7 mouse cellular contexts compared by ENCODE assay signal in genomic region chr1:132317413-132317812, GRCm38 (mm10). TPM values are rescaled to one million over a fixed set of nuclear protein-coding genes. Genes with fewer than 3 reads are reported as not detected.
DNase-seq lines count a peak whose midpoint lies in the region; ATAC-seq lines count a peak whose summit lies in the region.

No protein-coding gene starts in this region.

- H3K9me3 ChIP-seq in hindbrain, embryonic 16.5 days (ENCODE audit: control insufficient read depth, low read length) = no peaks in the 10 kb centered on the region
- no peaks in the 10 kb centered on the region for H3K9me3 ChIP-seq in lung, embryonic 16.5 days (ENCODE audit: control insufficient read depth, low read length)

- H3K4me1 ChIP-seq in hindbrain, embryonic 16.5 days (ENCODE audit: control insufficient read depth, insufficient read depth, low read depth, low read length) = peaks cover 39% of the 10 kb centered on the region
- H3K4me1 ChIP-seq in lung, embryonic 16.5 days (replicated peaks; ENCODE audit: control insufficient read depth, insufficient read depth, low read length) = peaks cover 30% of the 10 kb centered on the region

- no peaks in the 10 kb centered on the region for H3K27me3 ChIP-seq in hindbrain, embryonic 16.5 days (replicated peaks; ENCODE audit: control insufficient read depth, insufficient read depth, low read length)
- no peaks in the 10 kb centered on the region for H3K27me3 ChIP-seq in lung, embryonic 16.5 days (ENCODE audit: control insufficient read depth, insufficient read depth, low read depth, low read length)

- no peaks in the 10 kb centered on the region for H3K36me3 ChIP-seq in hindbrain, embryonic 16.5 days (ENCODE audit: control insufficient read depth, insufficient read depth, low read length)
- H3K36me3 ChIP-seq in lung, embryonic 16.5 days (ENCODE audit: control insufficient read depth, insufficient read depth, low read length) = no peaks in the 10 kb centered on the region

- peak overlapping the region; percentile 21 for H3K27ac ChIP-seq in hindbrain, embryonic 16.5 days (ENCODE audit: low read depth, low read length)
- H3K27ac ChIP-seq in lung, embryonic 16.5 days (ENCODE audit: low read length) = peak overlapping the region; percentile 81

- 25% methylated on average over 4 of the region's 4 CpGs for WGBS in hindbrain, embryonic 16.5 days
- 34% methylated on average over 4 of the region's 4 CpGs for WGBS in lung, embryonic 16.5 days

- H3K4me3 ChIP-seq in hindbrain, embryonic 16.5 days (ENCODE audit: low read length) = peak overlapping the region; percentile 63
- H3K4me3 ChIP-seq in lung, embryonic 16.5 days (ENCODE audit: low read length) = peak overlapping the region; percentile 56

- peak; percentile 37 for DNase-seq in A20 (ENCODE audit: low read depth, low spot score)
- peak; percentile 82 for DNase-seq in adipocyte (ENCODE audit: low spot score)
- DNase-seq in right cerebral cortex, postnatal 25 days = no peak
- DNase-seq in c-Kit-positive CD71-positive TER-119-positive erythroid progenitor cells, embryonic 14.5 days (ENCODE audit: low spot score) = no peak

- ATAC-seq in hindbrain, embryonic 16.5 days = no peak
- ATAC-seq in lung, embryonic 16.5 days (ENCODE audit: low read depth) = peak; percentile 42
- ATAC-seq in frontal cortex, adult (ENCODE audit: low TSS enrichment) = no peak

- peak overlapping the region; percentile 93 for H3K4me2 ChIP-seq in hindbrain, embryonic 16.5 days (ENCODE audit: low read length)
- H3K4me2 ChIP-seq in lung, embryonic 16.5 days (ENCODE audit: low read depth, low read length) = peak overlapping the region; percentile 66

- no peak overlapping the region; the same call in 1 of the 2 replicates for H3K9ac ChIP-seq in hindbrain, embryonic 16.5 days (ENCODE audit: low read depth, low read length)
- peak overlapping the region; percentile 32; the same call in 1 of the 2 replicates for H3K9ac ChIP-seq in lung, embryonic 16.5 days (ENCODE audit: low read length)

RNA-seq across cellular contexts. Expression of gene Nuak2, which starts 1.5 kb away (rescaled TPM):
- 11.1 and 12.8 TPM in 2 replicates for polyA plus RNA-seq in hindbrain, embryonic 16.5 days (2015; fragmentation: Nextera tagmentation; extraction: Ambion mirVana)
- 23.4 TPM in 2 replicates for polyA plus RNA-seq in lung, embryonic 16.5 days (2015; fragmentation: Nextera tagmentation; extraction: Ambion mirVana)

RNA-seq across cellular contexts. Expression of gene Klhdc8a, which starts 19.0 kb away (rescaled TPM):
- 8.3 and 10.0 TPM in 2 replicates for polyA plus RNA-seq in hindbrain, embryonic 16.5 days (2015; fragmentation: Nextera tagmentation; extraction: Ambion mirVana)
- polyA plus RNA-seq in lung, embryonic 16.5 days (2015; fragmentation: Nextera tagmentation; extraction: Ambion mirVana) = 0.50 and 0.87 TPM in 2 replicates

Comparison
In these comparisons a context has a peak if more than half of its experiments do, and no peak if none do; other contexts are left out.
1. DNase-seq: peak in A20 (single experiment) and adipocyte (single experiment); none in right cerebral cortex, postnatal 25 days (single experiment) and c-Kit-positive CD71-positive TER-119-positive erythroid progenitor cells, embryonic 14.5 days (single experiment).